Mouse (Mus musculus) lung, embryonic 16.5 days (tissue): ENCODE results near the gene Slc38a6. TPM values are rescaled to one million over a fixed set of nuclear protein-coding genes. Genes with fewer than 3 reads are reported as not detected.
A peak's percentile ranks its signal among the peaks of the same experiment; 100 is the strongest.

Source experiments
- ATAC-seq: fragments of 200-750 bp; cut with Nextera tagmentation; 2 replicates; pipeline ENCODE4 v1.8.0; 2017; ENCODE audit warnings: low read depth, mild to moderate bottlenecking, moderate library complexity
- H3K27ac ChIP-seq: fragments of 300-500 bp; sonication (generic); 2 replicates; pipeline ENCODE4 v1.5.1; 2014; ENCODE audit warnings: mild to moderate bottlenecking, control low read depth, low read length
- H3K27me3 ChIP-seq: fragments of 300-500 bp; sonication (generic); 2 replicates; pipeline ENCODE4 v1.6.1; 2014; ENCODE audit warnings: low read depth, low read length, mixed read lengths; ENCODE audit not compliant: control insufficient read depth, insufficient read depth
- H3K36me3 ChIP-seq: fragments of 300-500 bp; sonication (generic); 2 replicates; pipeline ENCODE4 v1.6.1; 2014; ENCODE audit warnings: low read length; ENCODE audit not compliant: control insufficient read depth, insufficient read depth
- H3K4me1 ChIP-seq: fragments of 300-500 bp; sonication (generic); replicated peaks from 2 replicates; pipeline ENCODE4 v1.6.1; 2014; ENCODE audit warnings: low read length, mixed read lengths; ENCODE audit not compliant: control insufficient read depth, insufficient read depth
- H3K4me2 ChIP-seq: fragments of 300-500 bp; sonication (generic); 2 replicates; pipeline ENCODE4 v1.6.1; 2014; ENCODE audit warnings: low read depth, low read length, control low read depth
- H3K4me3 ChIP-seq: fragments of 300-500 bp; sonication (generic); 2 replicates; pipeline ENCODE4 v1.5.1; 2014; ENCODE audit warnings: mild to moderate bottlenecking, low read length, control low read depth
- H3K9ac ChIP-seq: fragments of 300-500 bp; sonication (generic); 2 replicates; pipeline ENCODE4 v1.6.1; 2014; ENCODE audit warnings: low read length, control low read depth
- H3K9me3 ChIP-seq: fragments of 300-500 bp; sonication (generic); 2 replicates; pipeline ENCODE4 v1.6.1; 2016; ENCODE audit warnings: low read length; ENCODE audit not compliant: control insufficient read depth
- WGBS: fragments of 180-500 bp; shearing (Covaris S2); extraction: QIAGEN DNeasy Blood & Tissue Kit; methylation state at CpG from one replicate; pipeline ENCODE4 v1.1.7; 2014; 5-methylcytosine and 5-hydroxymethylcytosine counted together
- polyA plus RNA-seq: library from polyadenylated mRNA; unstranded; fragments of >200 nt; fragmentation: Nextera tagmentation; extraction: Ambion mirVana; gene quantifications from 2 replicates; pipeline ENCODE4 v1.2.1, GENCODE M21; 2015

The Slc38a6 gene
- polyA plus RNA-seq, 1 experiment from 2014 or later = 8.9 TPM

DNA sequence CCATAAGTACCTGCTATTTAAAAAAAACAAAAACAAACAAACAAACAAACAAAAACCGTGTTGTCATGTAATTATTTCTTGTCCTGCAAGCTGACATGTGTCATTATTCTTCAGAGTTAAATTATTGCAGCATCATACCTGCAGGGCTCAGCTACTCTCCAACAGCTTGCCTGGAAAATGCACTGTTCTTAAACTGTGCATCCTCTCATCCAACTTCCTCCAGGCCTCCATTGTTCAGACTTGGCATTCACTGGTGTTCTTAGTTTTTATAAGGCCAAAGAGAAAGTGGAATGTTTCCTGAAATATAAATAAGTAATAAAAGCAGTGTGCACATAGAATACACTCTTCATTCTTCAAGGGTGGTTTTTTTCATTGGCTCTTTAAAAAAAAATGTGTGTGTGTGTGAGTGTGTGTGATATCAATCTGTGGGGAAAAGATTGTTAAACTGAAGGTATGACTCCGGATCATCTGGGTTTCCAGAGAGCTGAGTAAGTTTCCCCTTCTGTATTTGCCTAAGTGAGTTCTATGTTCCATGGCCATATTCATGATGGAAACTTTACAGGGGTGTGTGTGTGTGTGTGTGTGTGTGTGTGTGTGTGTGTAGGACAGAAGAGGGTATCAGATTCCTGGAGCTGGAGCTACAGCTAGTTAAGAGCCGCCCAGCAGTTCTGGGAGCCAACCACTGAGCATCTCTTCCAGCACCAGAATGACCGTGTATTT, 42.0 kb downstream of the Slc38a6 start:
- H3K4me1 ChIP-seq = peaks cover 2% of the 10 kb centered on the region; the same call in 1 of the 2 replicates
- no peaks in the 10 kb centered on the region for H3K27me3 ChIP-seq
- no peak overlapping the region for H3K4me3 ChIP-seq
- ATAC-seq = no peak
- no peaks in the 10 kb centered on the region for H3K36me3 ChIP-seq
- no peak overlapping the region for H3K9ac ChIP-seq
- WGBS = 67% methylated on average over 4 of the region's 4 CpGs
- no peak overlapping the region for H3K4me2 ChIP-seq
- H3K27ac ChIP-seq = no peak overlapping the region
- no peaks in the 10 kb centered on the region for H3K9me3 ChIP-seq

DNA sequence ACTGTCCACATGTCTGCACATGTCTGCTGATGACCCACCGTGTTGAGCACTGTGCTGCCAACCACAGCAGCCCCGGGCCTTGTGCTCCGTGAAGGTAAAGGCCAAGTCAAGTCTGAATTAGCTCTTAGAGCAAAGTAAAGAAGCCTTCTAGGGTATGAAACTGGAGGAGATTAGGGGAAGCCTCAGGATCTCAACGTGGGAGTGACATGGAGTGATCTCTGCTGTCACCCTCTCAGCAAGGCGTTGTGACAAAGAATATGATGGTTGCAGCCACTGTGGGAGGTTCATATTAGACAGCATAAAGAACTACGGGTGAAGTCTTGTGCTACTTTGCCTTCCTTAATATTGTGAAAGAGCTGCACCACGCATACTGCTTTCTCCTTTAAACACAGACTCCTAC, 43.7 kb downstream of the Slc38a6 start:
- no peak for ATAC-seq
- H3K4me2 ChIP-seq = no peak overlapping the region
- H3K4me3 ChIP-seq = no peak overlapping the region
- no peaks in the 10 kb centered on the region for H3K27me3 ChIP-seq
- H3K27ac ChIP-seq = no peak overlapping the region
- no peak overlapping the region for H3K9ac ChIP-seq
- H3K4me1 ChIP-seq = no peaks in the 10 kb centered on the region; the same call in 1 of the 2 replicates
- 70% methylated on average over 7 of the region's 7 CpGs for WGBS
- H3K36me3 ChIP-seq = no peaks in the 10 kb centered on the region
- no peaks in the 10 kb centered on the region for H3K9me3 ChIP-seq

DNA sequence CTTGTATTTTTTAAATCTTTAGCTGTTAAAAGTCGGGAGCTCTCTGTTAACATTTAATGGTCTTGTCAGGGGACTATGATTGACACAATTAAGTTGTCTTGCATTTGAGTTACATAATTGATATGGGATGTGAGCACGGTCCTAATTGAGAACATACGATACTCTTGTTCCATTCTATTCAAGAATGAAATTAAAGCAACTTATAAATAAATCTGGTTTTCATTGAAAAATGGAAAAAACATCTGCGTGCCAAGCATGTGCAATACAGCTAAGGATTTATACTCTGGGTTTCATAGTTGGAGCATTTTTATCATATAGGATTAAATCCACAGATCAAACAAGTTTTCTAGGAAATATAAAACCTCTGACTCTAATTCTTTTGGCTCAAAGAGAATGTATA, 46.1 kb downstream of the Slc38a6 start:
- H3K27ac ChIP-seq = no peak overlapping the region
- H3K4me1 ChIP-seq = no peaks in the 10 kb centered on the region
- H3K9ac ChIP-seq = no peak overlapping the region
- no peak for ATAC-seq
- H3K36me3 ChIP-seq = no peaks in the 10 kb centered on the region
- no peaks in the 10 kb centered on the region for H3K9me3 ChIP-seq
- H3K4me2 ChIP-seq = no peak overlapping the region
- 88% methylated on average over 4 of the region's 4 CpGs for WGBS
- no peak overlapping the region for H3K4me3 ChIP-seq
- H3K27me3 ChIP-seq = no peaks in the 10 kb centered on the region

DNA sequence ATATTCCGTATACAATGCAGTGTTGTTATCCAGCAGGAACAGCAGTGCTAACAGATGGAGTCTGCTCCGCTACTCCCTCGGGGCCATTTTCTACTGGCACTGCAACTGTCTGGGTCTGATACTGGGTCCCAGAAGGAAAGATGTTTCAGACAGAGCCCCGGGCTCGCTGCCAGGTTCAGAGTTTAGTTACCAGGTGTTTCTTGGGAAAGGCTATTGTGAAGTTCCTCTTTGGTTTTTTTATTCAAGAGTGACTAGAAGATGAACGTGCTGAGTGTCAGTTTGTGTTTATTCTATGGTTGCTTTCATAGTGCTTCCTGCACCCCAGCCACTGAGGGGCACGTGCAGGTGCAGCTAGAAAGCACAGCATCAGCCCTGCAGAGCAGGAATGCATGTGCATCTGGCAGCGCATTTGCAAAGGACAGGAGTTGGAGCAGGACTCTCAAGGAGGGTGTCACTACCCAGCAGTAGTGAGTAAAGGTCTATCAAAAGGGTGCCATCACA, 47.5 kb downstream of the Slc38a6 start:
- Histone ChIP-seq H3K27me3 (no peaks in the 10 kb centered on the region), H3K9me3 (no peaks in the 10 kb centered on the region), H3K4me3 (no peak overlapping the region), H3K9ac (no peak overlapping the region), H3K36me3 (no peaks in the 10 kb centered on the region), H3K27ac (no peak overlapping the region), H3K4me2 (no peak overlapping the region), H3K4me1 (no peaks in the 10 kb centered on the region)
- ATAC-seq = no peak
- WGBS = 46% methylated on average over 8 of the region's 8 CpGs

DNA sequence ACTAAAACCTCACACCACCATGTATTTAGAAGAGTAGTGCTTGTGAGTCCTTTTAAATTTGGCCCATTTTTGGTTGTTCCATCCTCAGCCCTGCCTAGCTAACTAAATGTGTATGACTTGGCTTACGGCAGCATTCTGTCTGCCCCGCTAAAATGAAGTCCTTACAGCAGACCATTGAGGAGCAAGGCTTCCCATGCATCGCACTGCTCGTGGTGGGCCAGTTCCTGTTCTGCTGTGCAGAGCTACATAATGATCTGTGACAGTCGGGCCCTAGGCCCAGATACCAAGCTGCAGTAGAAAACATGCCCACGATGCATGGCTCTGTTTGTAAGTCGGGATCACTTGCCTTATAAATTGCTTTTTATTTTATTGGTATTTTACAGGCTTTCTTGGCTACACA, 50.5 kb downstream of the Slc38a6 start:
- Histone ChIP-seq H3K27ac (no peak overlapping the region), H3K4me1 (no peaks in the 10 kb centered on the region), H3K4me3 (no peak overlapping the region), H3K27me3 (no peaks in the 10 kb centered on the region), H3K36me3 (no peaks in the 10 kb centered on the region), H3K9me3 (no peaks in the 10 kb centered on the region), H3K9ac (no peak overlapping the region), H3K4me2 (no peak overlapping the region)
- no peak for ATAC-seq
- 84% methylated on average over 7 of the region's 7 CpGs for WGBS

DNA sequence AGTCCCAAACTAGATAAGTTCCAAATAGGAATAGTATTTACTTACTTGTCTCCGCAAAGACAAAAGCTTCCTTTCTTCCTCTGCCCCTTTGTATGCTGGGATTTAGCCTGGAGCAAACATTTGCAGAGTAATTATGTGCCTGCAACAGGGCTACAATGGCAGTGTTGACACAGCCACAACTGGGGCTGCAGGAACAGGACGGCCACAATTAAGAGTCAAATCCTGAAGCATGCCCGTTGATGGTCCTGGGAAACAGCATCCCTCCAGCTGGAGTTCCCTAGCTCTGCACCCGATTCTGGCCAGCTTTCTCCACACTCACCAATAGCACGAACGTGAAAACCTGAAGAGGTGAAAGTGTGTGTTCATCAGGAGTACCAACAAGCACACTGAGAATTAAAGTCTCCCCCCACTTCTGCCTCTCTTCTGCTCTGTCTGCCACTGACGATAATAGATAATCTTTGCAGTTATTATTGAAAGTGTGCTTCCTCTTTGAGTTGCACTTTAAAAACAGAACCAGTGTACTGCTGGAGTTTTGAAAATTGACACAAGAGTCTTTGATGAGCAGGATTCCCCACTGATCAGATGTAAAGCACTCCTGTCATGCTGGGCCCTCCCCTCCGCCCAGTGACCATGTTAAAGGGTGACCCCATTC, 54.2 kb downstream of the Slc38a6 start:
- Histone ChIP-seq H3K9ac (no peak overlapping the region), H3K4me1 (no peaks in the 10 kb centered on the region), H3K9me3 (no peaks in the 10 kb centered on the region), H3K27me3 (no peaks in the 10 kb centered on the region), H3K27ac (no peak overlapping the region), H3K4me3 (no peak overlapping the region), H3K36me3 (peaks cover 5% of the 10 kb centered on the region; the same call in 1 of the 2 replicates), H3K4me2 (no peak overlapping the region)
- 28% methylated on average over 8 of the region's 8 CpGs for WGBS
- ATAC-seq = no peak

DNA sequence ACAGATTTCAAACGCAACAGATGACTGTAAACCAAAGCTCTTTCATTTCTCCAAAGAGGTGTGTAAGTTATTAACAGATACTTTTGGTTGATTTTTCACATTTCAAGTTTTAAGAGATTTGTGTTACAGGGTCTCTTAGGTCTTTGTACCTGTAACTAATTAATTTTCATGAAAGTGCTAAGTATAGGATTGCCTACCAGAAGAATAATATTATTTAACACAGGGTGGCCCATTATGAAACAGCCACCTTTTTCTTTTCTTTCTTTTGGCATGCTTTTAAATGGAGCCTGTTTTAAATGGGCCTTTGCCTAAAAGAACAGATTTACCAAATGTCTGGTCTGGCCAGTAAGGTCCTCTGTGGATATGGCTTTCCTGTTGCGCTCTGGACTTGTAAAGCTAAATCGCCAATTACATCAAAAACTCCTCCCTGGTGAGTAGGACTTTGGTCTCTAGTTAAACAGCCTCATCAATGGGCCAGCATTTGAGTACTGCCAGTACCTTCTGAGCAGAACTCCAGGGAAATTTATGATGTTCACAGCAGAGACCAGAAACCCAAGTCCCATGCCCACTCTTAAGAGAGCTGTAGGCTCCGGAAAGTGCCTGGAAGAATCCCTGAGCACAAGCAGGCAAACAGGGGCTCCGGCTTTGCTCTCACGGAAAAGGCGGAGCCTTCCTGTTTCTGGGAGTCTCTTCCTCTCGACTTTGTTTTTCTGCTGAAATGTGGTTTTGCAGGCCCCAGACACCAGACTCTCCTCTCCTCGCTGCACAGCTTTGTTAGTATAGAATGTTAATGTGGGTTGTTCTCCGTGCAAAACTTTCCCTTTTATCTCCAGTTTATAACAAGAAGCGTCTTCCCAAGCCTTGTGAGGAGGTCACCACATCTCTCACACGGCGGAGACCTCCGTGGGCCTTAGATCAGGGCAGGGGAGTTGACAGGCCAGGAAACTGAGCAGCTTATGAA, 55.4 kb downstream of the Slc38a6 start:
- Histone ChIP-seq H3K27me3 (no peaks in the 10 kb centered on the region), H3K9ac (peak overlapping the region; percentile 6; the same call in 1 of the 2 replicates), H3K4me1 (no peaks in the 10 kb centered on the region), H3K36me3 (peaks cover 5% of the 10 kb centered on the region; the same call in 1 of the 2 replicates), H3K4me2 (no peak overlapping the region), H3K4me3 (no peak overlapping the region), H3K9me3 (no peaks in the 10 kb centered on the region), H3K27ac (peak overlapping the region; percentile 74)
- 40% methylated on average over 14 of the region's 14 CpGs for WGBS
- 0 out of 2 replicates have a peak, but pooled peaks have one; percentile 31 for ATAC-seq

DNA sequence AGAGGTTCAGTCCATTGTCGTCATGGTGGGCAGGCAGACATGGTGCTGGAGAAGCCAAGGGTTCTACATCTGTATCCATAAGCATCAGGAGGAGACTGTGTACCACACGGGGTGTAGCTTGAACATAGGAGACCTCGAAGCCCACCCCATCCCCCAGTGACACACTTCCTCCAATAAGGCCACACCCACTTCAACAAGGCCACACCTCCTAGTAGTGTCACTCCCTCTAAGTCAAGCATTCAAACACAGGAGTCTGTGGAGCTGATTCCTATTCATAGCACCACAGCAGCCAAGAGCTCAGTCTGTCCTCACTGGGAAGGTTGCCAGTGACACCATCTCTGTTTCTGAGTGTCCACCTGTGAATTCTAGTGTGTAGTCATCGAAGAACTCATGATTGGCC, 57.7 kb downstream of the Slc38a6 start:
- Histone ChIP-seq H3K9ac (no peak overlapping the region), H3K27me3 (no peaks in the 10 kb centered on the region), H3K4me3 (no peak overlapping the region), H3K27ac (no peak overlapping the region), H3K36me3 (peaks cover 5% of the 10 kb centered on the region; the same call in 1 of the 2 replicates), H3K4me1 (no peaks in the 10 kb centered on the region), H3K9me3 (no peaks in the 10 kb centered on the region), H3K4me2 (no peak overlapping the region)
- WGBS = 94% methylated on average over 4 of the region's 4 CpGs
- ATAC-seq = no peak

DNA sequence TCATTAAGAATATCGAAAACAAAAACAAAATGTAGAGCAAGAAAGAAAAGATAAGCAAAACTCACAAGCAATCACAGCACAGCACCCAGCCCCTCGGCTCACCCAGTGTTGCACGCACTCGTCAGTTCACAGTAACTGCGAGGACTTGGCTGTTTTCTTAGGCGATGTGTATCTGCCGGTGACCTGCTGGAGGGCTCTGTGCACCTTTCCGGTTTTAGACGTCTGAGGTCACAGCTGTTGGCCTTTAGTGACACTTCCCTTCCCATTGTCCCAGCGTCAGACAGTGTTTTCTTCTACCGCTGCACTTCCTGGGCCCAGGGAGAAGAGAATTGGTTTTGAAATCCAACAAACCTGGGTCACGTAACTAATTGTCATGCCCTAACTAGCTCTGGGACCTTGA, 58.6 kb downstream of the Slc38a6 start:
- WGBS = 51% methylated on average over 12 of the region's 12 CpGs
- no peak for ATAC-seq

More for the DNA sequence above, 58.6 kb downstream of the Slc38a6 start:
- Histone ChIP-seq H3K27me3 (no peaks in the 10 kb centered on the region), H3K4me1 (no peaks in the 10 kb centered on the region), H3K36me3 (peaks cover 5% of the 10 kb centered on the region; the same call in 1 of the 2 replicates), H3K27ac (no peak overlapping the region), H3K4me3 (no peak overlapping the region), H3K9ac (no peak overlapping the region), H3K9me3 (no peaks in the 10 kb centered on the region), H3K4me2 (no peak overlapping the region)
